Mouse (Mus musculus): ENCODE data around the gene Rpf1. TPM values are rescaled to one million over a fixed set of nuclear protein-coding genes. Genes with fewer than 3 reads are reported as not detected.

Gene Rpf1
- polyA plus RNA-seq, 1 experiment from 2014 or later = 50.4 TPM

DNA sequence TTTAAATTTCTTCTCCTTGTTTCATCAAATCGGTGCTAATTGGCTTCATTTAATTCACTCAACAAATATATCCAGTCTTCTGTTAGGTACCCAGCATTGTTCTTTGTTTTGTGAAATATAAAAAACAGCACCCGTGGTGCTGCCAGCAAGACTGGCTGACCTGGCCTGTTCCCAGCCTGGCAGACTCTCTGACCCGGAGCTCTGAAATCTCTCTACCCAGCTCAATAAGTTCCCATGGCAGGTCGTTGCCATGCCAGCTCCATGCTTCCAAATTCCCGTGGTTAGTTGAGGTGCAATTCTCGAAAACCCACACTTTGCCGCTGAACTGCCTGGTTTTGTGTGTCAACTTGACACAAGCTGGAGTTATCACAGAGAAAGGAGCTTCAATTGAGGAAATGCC is 33.6 kb upstream of the Rpf1 start:
- Histone ChIP-seq H3K27me3 (replicated peaks) (0 out of 2 replicates have a peak, but pooled peaks cover 3% of the 10 kb centered on the region), H3K4me2 (no peak overlapping the region), H3K9me3 (replicated peaks) (no peaks in the 10 kb centered on the region), H3K9ac (no peak overlapping the region), H3K27ac (no peak overlapping the region), H3K4me3 (no peak overlapping the region), H3K4me1 (no peaks in the 10 kb centered on the region), H3K36me3 (no peaks in the 10 kb centered on the region)
- no peak for ATAC-seq
- 68% methylated on average over 7 of the region's 7 CpGs for WGBS (ENCODE audit: insufficient replicate concordance)

DNA sequence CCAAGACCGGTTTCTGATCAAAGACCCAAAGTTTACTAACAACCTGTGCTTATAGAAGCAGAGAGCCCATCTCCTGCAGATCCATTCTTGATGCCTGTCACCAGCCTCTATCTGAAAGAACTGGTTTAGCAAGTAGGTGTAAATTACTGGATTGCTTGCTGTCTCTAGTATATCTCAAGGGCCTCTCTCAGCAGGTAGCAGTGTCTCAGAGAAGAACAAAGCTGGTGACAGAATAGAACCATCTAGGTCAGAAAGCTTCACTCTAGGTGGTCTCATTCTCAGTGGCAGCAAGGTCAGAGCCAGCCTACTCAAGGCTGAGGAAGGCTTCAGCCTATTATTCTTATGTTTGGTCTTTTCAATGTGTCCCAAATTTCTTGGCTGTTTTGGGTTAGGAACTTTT is 22.4 kb upstream of the Rpf1 start:
- no peaks in the 10 kb centered on the region for H3K4me1 ChIP-seq
- no peak overlapping the region for H3K27ac ChIP-seq
- H3K36me3 ChIP-seq = no peaks in the 10 kb centered on the region
- no peak overlapping the region for H3K9ac ChIP-seq
- H3K4me3 ChIP-seq = no peak overlapping the region
- 26% methylated on average over 1 of the region's 1 CpGs for WGBS (ENCODE audit: insufficient replicate concordance)
- ATAC-seq = no peak
- no peaks in the 10 kb centered on the region for H3K9me3 ChIP-seq (replicated peaks)
- no peak overlapping the region for H3K4me2 ChIP-seq
- H3K27me3 ChIP-seq (replicated peaks) = no peaks in the 10 kb centered on the region

- ATAC-seq = no peak
- no peaks in the 10 kb centered on the region for H3K9me3 ChIP-seq (replicated peaks)
- 59% methylated on average over 4 of the region's 4 CpGs for WGBS (ENCODE audit: insufficient replicate concordance)
- H3K4me1 ChIP-seq = no peaks in the 10 kb centered on the region
- H3K9ac ChIP-seq = no peak overlapping the region
- no peak overlapping the region for H3K27ac ChIP-seq
- no peak overlapping the region for H3K4me2 ChIP-seq
- no peaks in the 10 kb centered on the region for H3K36me3 ChIP-seq
- no peak overlapping the region for H3K4me3 ChIP-seq
- H3K27me3 ChIP-seq (replicated peaks) = no peaks in the 10 kb centered on the region
Observed at GRCm38 (mm10) chr3:146540521-146541273, 19.5 kb upstream of the Rpf1 start.

GRCm38 (mm10) chr3:146534986-146535385 is 13.8 kb upstream of the Rpf1 start:
- no peaks in the 10 kb centered on the region for H3K9me3 ChIP-seq (replicated peaks)
- no peaks in the 10 kb centered on the region for H3K36me3 ChIP-seq
- no peak overlapping the region for H3K4me2 ChIP-seq
- H3K27ac ChIP-seq = no peak overlapping the region
- no peak for ATAC-seq
- no peak overlapping the region for H3K4me3 ChIP-seq
- no peaks in the 10 kb centered on the region for H3K27me3 ChIP-seq (replicated peaks)
- 58% methylated on average over 6 of the region's 6 CpGs for WGBS (ENCODE audit: insufficient replicate concordance)
- no peak overlapping the region for H3K9ac ChIP-seq
- no peaks in the 10 kb centered on the region for H3K4me1 ChIP-seq

- Histone ChIP-seq H3K4me2 (no peak overlapping the region), H3K4me1 (no peaks in the 10 kb centered on the region), H3K27ac (no peak overlapping the region), H3K4me3 (no peak overlapping the region), H3K36me3 (no peaks in the 10 kb centered on the region), H3K9ac (no peak overlapping the region), H3K27me3 (replicated peaks) (peaks cover 6% of the 10 kb centered on the region; the same call in 1 of the 2 replicates), H3K9me3 (replicated peaks) (no peaks in the 10 kb centered on the region)
- no peak for ATAC-seq
- 34% methylated on average over 2 of the region's 2 CpGs for WGBS (ENCODE audit: insufficient replicate concordance)
Observed at GRCm38 (mm10) chr3:146528335-146528734, 7.1 kb upstream of the Rpf1 start.

- Histone ChIP-seq H3K36me3 (peaks cover 23% of the 10 kb centered on the region), H3K4me3 (peak overlapping the region; percentile 88), H3K4me2 (peak overlapping the region; percentile 71), H3K9ac (peak overlapping the region; percentile 88), H3K27me3 (replicated peaks) (no peaks in the 10 kb centered on the region), H3K27ac (peak overlapping the region; percentile 97), H3K4me1 (peaks cover 14% of the 10 kb centered on the region), H3K9me3 (replicated peaks) (no peaks in the 10 kb centered on the region)
- ATAC-seq = peak; percentile 15; the same call in 1 of the 2 replicates
- 6% methylated on average over 8 of the region's 8 CpGs for WGBS (ENCODE audit: insufficient replicate concordance)
Observed at GRCm38 (mm10) chr3:146521652-146522020, 407 bp upstream of the Rpf1 start.

- Histone ChIP-seq H3K9me3 (replicated peaks) (no peaks in the 10 kb centered on the region), H3K27ac (peak overlapping the region; percentile 97), H3K4me1 (peaks cover 14% of the 10 kb centered on the region), H3K4me3 (peak overlapping the region; percentile 88), H3K4me2 (peak overlapping the region; percentile 71), H3K9ac (peak overlapping the region; percentile 88), H3K36me3 (peaks cover 32% of the 10 kb centered on the region), H3K27me3 (replicated peaks) (no peaks in the 10 kb centered on the region)
- WGBS (ENCODE audit: insufficient replicate concordance) = 36% methylated on average over 5 of the region's 5 CpGs
- ATAC-seq = no peak
Observed at GRCm38 (mm10) chr3:146520226-146520797, 917 bp downstream of the Rpf1 start.

DNA sequence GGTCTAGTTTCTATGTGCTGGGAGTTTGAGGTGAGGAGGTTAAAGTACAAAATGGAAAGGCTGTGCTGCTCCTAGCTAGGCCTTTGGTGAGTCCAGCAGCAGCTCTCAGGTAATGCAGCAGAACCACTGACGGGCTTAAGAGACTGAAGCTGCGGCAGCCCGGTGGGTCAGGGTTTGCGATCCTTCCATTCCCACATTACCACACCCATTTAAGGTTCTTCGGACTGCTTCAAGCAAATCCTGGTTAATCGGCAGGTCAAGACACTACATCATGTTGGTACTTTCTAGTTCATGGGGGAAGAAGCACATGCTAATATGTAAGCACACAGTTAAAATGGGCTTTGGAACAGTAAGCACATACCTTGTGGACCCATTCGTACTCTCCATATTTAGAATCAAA is 14.5 kb downstream of the Rpf1 start:
- Histone ChIP-seq H3K9me3 (replicated peaks) (no peaks in the 10 kb centered on the region), H3K4me3 (no peak overlapping the region), H3K4me2 (no peak overlapping the region), H3K36me3 (peaks cover 89% of the 10 kb centered on the region), H3K9ac (no peak overlapping the region), H3K27me3 (replicated peaks) (no peaks in the 10 kb centered on the region), H3K27ac (no peak overlapping the region), H3K4me1 (peaks cover 21% of the 10 kb centered on the region)
- no peak for ATAC-seq
- 93% methylated on average over 7 of the region's 7 CpGs for WGBS (ENCODE audit: insufficient replicate concordance)

DNA sequence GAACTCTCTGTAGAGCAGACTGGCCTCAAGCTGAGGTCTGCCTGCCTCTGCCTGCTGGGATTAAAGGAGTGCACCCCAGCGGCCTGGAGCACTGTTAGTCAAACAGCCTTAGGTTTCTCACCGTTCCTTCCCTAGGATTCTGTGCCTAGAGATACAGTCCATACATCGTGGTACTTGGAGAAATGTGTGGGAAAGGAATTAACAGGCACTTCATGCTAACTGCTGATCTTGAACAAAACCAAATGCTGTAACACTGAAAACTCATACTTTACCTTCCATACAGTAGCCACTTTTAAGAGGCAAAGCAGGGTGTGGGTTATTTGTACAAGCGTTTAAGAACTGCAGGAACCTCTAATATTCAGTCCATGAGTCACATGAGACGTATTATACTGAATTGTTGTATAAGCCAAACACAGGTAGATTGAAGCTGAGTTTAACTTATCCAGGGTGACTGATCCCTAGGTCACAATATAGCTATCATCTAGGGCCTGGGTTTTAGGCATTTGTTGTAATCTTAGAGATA is 19.6 kb downstream of the Rpf1 start:
- Histone ChIP-seq H3K4me2 (peak overlapping the region; percentile 81), H3K4me1 (peaks cover 40% of the 10 kb centered on the region), H3K4me3 (peak overlapping the region; percentile 92), H3K9ac (peak overlapping the region; percentile 95), H3K27me3 (replicated peaks) (no peaks in the 10 kb centered on the region), H3K9me3 (replicated peaks) (no peaks in the 10 kb centered on the region), H3K36me3 (peaks cover 48% of the 10 kb centered on the region), H3K27ac (peak overlapping the region; percentile 96; the same call in 1 of the 2 replicates)
- 58% methylated on average over 5 of the region's 5 CpGs for WGBS (ENCODE audit: insufficient replicate concordance)
- ATAC-seq = no peak

DNA sequence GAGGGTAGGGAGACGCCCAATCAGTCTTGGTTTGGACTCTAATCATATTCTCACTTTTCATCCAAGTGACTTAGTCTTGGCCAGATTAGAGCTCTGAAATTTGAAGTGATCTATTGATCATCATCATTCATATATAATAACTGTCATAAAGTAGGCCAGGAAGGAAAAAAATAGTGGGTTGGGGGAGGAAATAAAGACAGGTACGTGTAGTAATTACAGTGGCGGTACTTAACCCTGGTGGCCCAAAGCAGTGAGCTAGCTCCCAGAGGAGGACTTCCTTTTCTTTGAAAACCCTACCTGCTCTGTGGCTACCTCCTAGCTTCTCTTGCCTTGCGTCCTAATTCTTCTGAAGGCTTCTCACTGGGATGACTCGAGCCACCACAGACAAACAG is 20.4 kb downstream of the Rpf1 start:
- H3K9ac ChIP-seq = peak overlapping the region; percentile 95
- WGBS (ENCODE audit: insufficient replicate concordance) = 9% methylated on average over 5 of the region's 5 CpGs
- H3K9me3 ChIP-seq (replicated peaks) = no peaks in the 10 kb centered on the region
- H3K4me2 ChIP-seq = peak overlapping the region; percentile 81
- peaks cover 40% of the 10 kb centered on the region for H3K4me1 ChIP-seq
- H3K4me3 ChIP-seq = peak overlapping the region; percentile 92
- H3K36me3 ChIP-seq = peaks cover 40% of the 10 kb centered on the region
- ATAC-seq = no peak
- H3K27me3 ChIP-seq (replicated peaks) = no peaks in the 10 kb centered on the region
- H3K27ac ChIP-seq = peak overlapping the region; percentile 96

DNA sequence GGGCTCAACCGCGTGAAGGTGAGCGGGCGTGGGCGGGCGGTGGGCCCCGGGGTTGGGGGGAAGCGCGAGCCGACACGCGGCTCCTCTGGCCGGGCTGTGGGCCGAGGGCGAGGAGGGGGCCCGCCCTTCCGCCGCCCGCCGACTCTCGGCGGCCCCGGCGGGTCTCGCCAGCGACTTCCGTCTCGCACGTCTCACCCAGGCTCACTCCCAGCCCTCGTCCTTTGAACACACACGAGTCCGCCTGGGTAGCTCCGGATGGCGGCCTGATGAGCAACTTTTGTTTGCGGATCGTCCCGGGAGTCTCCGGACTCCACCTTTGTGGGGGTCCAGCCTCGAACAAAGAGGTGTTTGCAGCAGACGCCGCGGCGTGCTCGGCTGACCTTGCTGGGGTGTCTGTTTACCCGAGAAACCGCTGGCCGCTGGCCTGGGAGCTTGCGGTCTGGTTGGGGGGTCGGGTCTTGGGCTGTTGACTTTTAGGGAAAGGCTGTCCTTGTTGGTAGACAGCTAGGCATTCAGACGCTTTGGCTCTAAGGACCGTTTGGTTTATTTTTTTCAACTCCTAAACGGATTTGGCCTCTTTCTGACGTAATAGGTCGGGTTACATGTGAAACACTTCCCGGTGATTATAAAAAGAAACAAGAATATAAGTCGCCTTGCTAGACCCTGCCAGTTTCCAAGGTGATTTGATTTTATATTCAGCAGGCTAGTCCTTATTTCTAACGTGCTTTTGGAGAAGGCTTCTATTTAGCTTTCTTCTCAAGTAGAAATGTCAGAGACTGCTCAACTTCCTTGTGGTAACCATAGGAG is 21.0 kb downstream of the Rpf1 start:
- H3K4me3 ChIP-seq = peak overlapping the region; percentile 92
- H3K9ac ChIP-seq = peak overlapping the region; percentile 95
- peak overlapping the region; percentile 96 for H3K27ac ChIP-seq
- H3K4me2 ChIP-seq = peak overlapping the region; percentile 81
- H3K36me3 ChIP-seq = peaks cover 34% of the 10 kb centered on the region
- peaks cover 40% of the 10 kb centered on the region for H3K4me1 ChIP-seq
- no peaks in the 10 kb centered on the region for H3K9me3 ChIP-seq (replicated peaks)
- WGBS (ENCODE audit: insufficient replicate concordance) = 0% methylated on average over 55 of the region's 57 CpGs
- ATAC-seq = peak; percentile 55
- H3K27me3 ChIP-seq (replicated peaks) = no peaks in the 10 kb centered on the region
